Mouse (Mus musculus): Measurements from ENCODE around the gene Prm3.

Prm3 gene

GRCm38 (mm10) chr16:10771769-10772510 is 18.8 kb downstream of the Prm3 start:
- DNase-seq (ENCODE audit: low read depth in 1 of 2, low spot score in 2 of 2): no peak

- no peak for DNase-seq (ENCODE audit: low read depth in 1 of 2, low spot score in 2 of 2)
Observed at GRCm38 (mm10) chr16:10770531-10771325, 20.0 kb downstream of the Prm3 start.

- no peak for DNase-seq (ENCODE audit: low read depth in 1 of 2, low spot score in 2 of 2)
Observed at GRCm38 (mm10) chr16:10769661-10770060, 21.1 kb downstream of the Prm3 start.

- peak; percentile 19 to 28 for DNase-seq (ENCODE audit: low read depth in 1 of 2, low spot score in 2 of 2)
Observed at GRCm38 (mm10) chr16:10768821-10769220, 21.9 kb downstream of the Prm3 start.

- DNase-seq (ENCODE audit: low read depth in 1 of 2, low spot score in 2 of 2): peak in 1 of 2 experiments; percentile 45
Observed at GRCm38 (mm10) chr16:10767158-10767557, 23.6 kb downstream of the Prm3 start.

- no peak for DNase-seq (ENCODE audit: low read depth in 1 of 2, low spot score in 2 of 2)
Observed at GRCm38 (mm10) chr16:10764323-10764722, 26.4 kb downstream of the Prm3 start.

GRCm38 (mm10) chr16:10763540-10764264 is 27.0 kb downstream of the Prm3 start:
- DNase-seq (ENCODE audit: low read depth in 1 of 2, low spot score in 2 of 2): no peak

- DNase-seq (ENCODE audit: low read depth in 1 of 2, low spot score in 2 of 2): no peak
Observed at GRCm38 (mm10) chr16:10762569-10763180, 28.0 kb downstream of the Prm3 start.

GRCm38 (mm10) chr16:10761182-10761581 is 29.5 kb downstream of the Prm3 start:
- DNase-seq (ENCODE audit: low read depth in 1 of 2, low spot score in 2 of 2): no peak

GRCm38 (mm10) chr16:10756168-10756567 is 34.5 kb downstream of the Prm3 start:
- no peak for DNase-seq (ENCODE audit: low read depth in 1 of 2, low spot score in 2 of 2)

- peak in 1 of 2 experiments; percentile 10 for DNase-seq (ENCODE audit: low read depth in 1 of 2, low spot score in 2 of 2)
Observed at GRCm38 (mm10) chr16:10754521-10755296, 36.0 kb downstream of the Prm3 start.

- no peak for DNase-seq (ENCODE audit: low read depth in 1 of 2, low spot score in 2 of 2)
Observed at GRCm38 (mm10) chr16:10749824-10750223, 40.9 kb downstream of the Prm3 start.

- no peak for DNase-seq (ENCODE audit: low read depth in 1 of 2, low spot score in 2 of 2)
Observed at GRCm38 (mm10) chr16:10749226-10749625, 41.5 kb downstream of the Prm3 start.

- DNase-seq (ENCODE audit: low read depth in 1 of 2, low spot score in 2 of 2): no peak
Observed at GRCm38 (mm10) chr16:10741082-10741481, 49.6 kb downstream of the Prm3 start.
